Mouse (Mus musculus): ENCODE data around the gene Epgn. TPM values are rescaled to one million over a fixed set of nuclear protein-coding genes. Genes with fewer than 3 reads are reported as not detected.

Gene Epgn
- under 1 TPM; 0.56 to 0.73 TPM for total RNA-seq (2021)
- long read RNA-seq, experiment 1, result 0 reads
- long read RNA-seq, experiment 2, result 0 reads

- no peak for DNase-seq (ENCODE audit: low spot score in 2 of 2)
Measured at GRCm38 (mm10) chr5:91027164-91027563, at the start of gene Epgn. Gene Epgn (plus strand): TSS chr5:91027464.

GRCm38 (mm10) chr5:90980297-90980696 is 47.0 kb upstream of the Epgn start:
- DNase-seq (ENCODE audit: low spot score in 2 of 2), result no peak

GRCm38 (mm10) chr5:90987605-90988004 is 39.7 kb upstream of the Epgn start:
- DNase-seq (ENCODE audit: low spot score in 2 of 2), result no peak

GRCm38 (mm10) chr5:90988149-90988548 is 39.1 kb upstream of the Epgn start:
- DNase-seq (ENCODE audit: low spot score in 2 of 2), result no peak

GRCm38 (mm10) chr5:90988592-90988991 is 38.7 kb upstream of the Epgn start:
- DNase-seq (ENCODE audit: low spot score in 2 of 2), result no peak

GRCm38 (mm10) chr5:90999942-91000341 is 27.3 kb upstream of the Epgn start:
- no peak for DNase-seq (ENCODE audit: low spot score in 2 of 2)

GRCm38 (mm10) chr5:91015216-91015615 is 12.0 kb upstream of the Epgn start:
- no peak for DNase-seq (ENCODE audit: low spot score in 2 of 2)

- no peak for DNase-seq (ENCODE audit: low spot score in 2 of 2)
Measured at GRCm38 (mm10) chr5:91023114-91023513, 4.2 kb upstream of the Epgn start.

- DNase-seq (ENCODE audit: low spot score in 2 of 2), result no peak
Measured at GRCm38 (mm10) chr5:91027840-91028239, 576 bp downstream of the Epgn start.

GRCm38 (mm10) chr5:91030629-91031028 is 3.4 kb downstream of the Epgn start:
- DNase-seq (ENCODE audit: low spot score in 2 of 2), result no peak

GRCm38 (mm10) chr5:91035341-91035740 is 8.1 kb downstream of the Epgn start:
- no peak for DNase-seq (ENCODE audit: low spot score in 2 of 2)

GRCm38 (mm10) chr5:91036628-91037027 is 9.4 kb downstream of the Epgn start:
- no peak for DNase-seq (ENCODE audit: low spot score in 2 of 2)

GRCm38 (mm10) chr5:91037756-91038155 is 10.5 kb downstream of the Epgn start:
- no peak for DNase-seq (ENCODE audit: low spot score in 2 of 2)

GRCm38 (mm10) chr5:91038547-91038946 is 11.3 kb downstream of the Epgn start:
- no peak for DNase-seq (ENCODE audit: low spot score in 2 of 2)

GRCm38 (mm10) chr5:91038963-91039362 is 11.7 kb downstream of the Epgn start:
- no peak for DNase-seq (ENCODE audit: low spot score in 2 of 2)

GRCm38 (mm10) chr5:91047987-91048386 is 20.7 kb downstream of the Epgn start:
- DNase-seq (ENCODE audit: low spot score in 2 of 2), result no peak

- DNase-seq (ENCODE audit: low spot score in 2 of 2), result no peak
Measured at GRCm38 (mm10) chr5:91048397-91048796, 21.1 kb downstream of the Epgn start.

- DNase-seq (ENCODE audit: low spot score in 2 of 2), result no peak
Measured at GRCm38 (mm10) chr5:91072340-91072739, 45.1 kb downstream of the Epgn start.

GRCm38 (mm10) chr5:91073626-91074025 is 46.4 kb downstream of the Epgn start:
- no peak for DNase-seq (ENCODE audit: low spot score in 2 of 2)

GRCm38 (mm10) chr5:91074026-91074425 is 46.8 kb downstream of the Epgn start:
- no peak for DNase-seq (ENCODE audit: low spot score in 2 of 2)

GRCm38 (mm10) chr5:91074450-91074950 is 47.2 kb downstream of the Epgn start, which contains the start of gene Ereg:
Gene Ereg (plus strand): TSS chr5:91074622.
- no peak for DNase-seq (ENCODE audit: low spot score in 2 of 2)

GRCm38 (mm10) chr5:91075021-91075420 is 47.8 kb downstream of the Epgn start:
- no peak for DNase-seq (ENCODE audit: low spot score in 2 of 2)

- no peak for DNase-seq (ENCODE audit: low spot score in 2 of 2)
Measured at GRCm38 (mm10) chr5:91083016-91083415, 55.8 kb downstream of the Epgn start.

All from gastrocnemius, postnatal 4 days (tissue).